Mouse (Mus musculus) thymus, adult 2 months (tissue): ENCODE data around the gene 4921524J17Rik. TPM values are rescaled to one million over a fixed set of nuclear protein-coding genes. Genes with fewer than 3 reads are reported as not detected.

Experiments
- DNase-seq: peaks from one replicate; pipeline ENCODE4 v3.0.0; 2021
- H3K27ac ChIP-seq: fragments of 200-500 bp; 2 replicates; pipeline ENCODE4 v1.5.1; 2012; ENCODE audit warnings: low read length, control low read depth; ENCODE audit not compliant: control insufficient read depth, insufficient read depth
- H3K27me3 ChIP-seq: fragments of 200-500 bp; 2 replicates; pipeline ENCODE4 v1.6.1; 2012; ENCODE audit warnings: mild to moderate bottlenecking, low read length, moderate library complexity, mixed read lengths; ENCODE audit not compliant: control insufficient read depth, insufficient read depth
- H3K36me3 ChIP-seq: fragments of 200-500 bp; 2 replicates; pipeline ENCODE4 v1.6.1; 2012; ENCODE audit warnings: mild to moderate bottlenecking, low read length, moderate library complexity; ENCODE audit not compliant: control insufficient read depth, insufficient read depth
- H3K4me1 ChIP-seq: fragments of 200-500 bp; replicated peaks from 2 replicates; pipeline ENCODE4 v1.6.1; 2012; ENCODE audit warnings: low read length; ENCODE audit not compliant: control insufficient read depth, insufficient read depth
- H3K4me3 ChIP-seq: fragments of 200-500 bp; 2 replicates; pipeline ENCODE4 v1.5.1; 2012; ENCODE audit warnings: mild to moderate bottlenecking, low read length, control low read depth, moderate library complexity; ENCODE audit not compliant: control insufficient read depth, insufficient read depth
- CTCF ChIP-seq: fragments of 200-500 bp; IDR thresholded peaks from 2 replicates; pipeline ENCODE4 v1.5.1; 2012; ENCODE audit warnings: mild to moderate bottlenecking, control low read depth, low read length, moderate library complexity, borderline replicate concordance; ENCODE audit not compliant: control insufficient read depth, poor library complexity, insufficient read depth; ENCODE audit errors: extremely low read depth
- POLR2A ChIP-seq: fragments of 200-500 bp; IDR thresholded peaks from 2 replicates; pipeline ENCODE4 v1.6.1; 2012; ENCODE audit warnings: mild to moderate bottlenecking, low read length, control low read depth, moderate library complexity; ENCODE audit not compliant: control insufficient read depth, poor library complexity, insufficient read depth; ENCODE audit errors: extremely low read depth
- WGBS: fragments of 180-500 bp; shearing (Covaris S2); methylation state at CpG from one replicate; pipeline ENCODE4 v1.1.7; 2018; 5-methylcytosine and 5-hydroxymethylcytosine counted together
- polyA plus RNA-seq: library from polyadenylated mRNA; depleted of rRNA; stranded (reverse); fragments of >200 nt; gene quantifications from 2 replicates; pipeline ENCODE4 v1.2.3, GENCODE M21; 2012

Gene 4921524J17Rik
- polyA plus RNA-seq, 1 experiment, result 7.2 TPM

DNA sequence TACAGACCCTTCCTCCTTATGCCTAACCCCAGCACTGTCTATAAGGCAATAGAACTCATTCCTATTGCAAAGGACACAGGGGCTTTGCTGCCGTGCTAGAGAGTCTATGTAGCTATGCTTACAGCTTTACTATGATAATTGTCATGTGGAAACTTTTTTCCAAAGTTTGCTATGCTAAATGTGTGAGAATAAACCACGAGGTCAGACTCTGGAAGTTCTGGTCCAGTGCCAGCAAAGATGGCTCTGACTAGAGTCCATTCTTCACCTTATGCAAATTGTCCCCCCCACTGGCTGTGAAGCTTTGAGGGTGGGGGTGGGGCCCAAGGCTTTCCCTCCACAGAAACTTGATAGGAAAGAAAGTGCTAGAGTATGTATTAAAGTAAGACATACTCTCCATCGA, 56.1 kb downstream of the 4921524J17Rik start:
- Histone ChIP-seq H3K27me3 (no peaks in the 10 kb centered on the region), H3K27ac (no peak overlapping the region), H3K36me3 (no peaks in the 10 kb centered on the region), H3K4me1 (no peaks in the 10 kb centered on the region), H3K4me3 (no peak overlapping the region)
- WGBS, result 68% methylated on average over 3 of the region's 3 CpGs
- no peak for TF ChIP-seq CTCF
- TF ChIP-seq POLR2A, result no peak
- DNase-seq, result no peak

DNA sequence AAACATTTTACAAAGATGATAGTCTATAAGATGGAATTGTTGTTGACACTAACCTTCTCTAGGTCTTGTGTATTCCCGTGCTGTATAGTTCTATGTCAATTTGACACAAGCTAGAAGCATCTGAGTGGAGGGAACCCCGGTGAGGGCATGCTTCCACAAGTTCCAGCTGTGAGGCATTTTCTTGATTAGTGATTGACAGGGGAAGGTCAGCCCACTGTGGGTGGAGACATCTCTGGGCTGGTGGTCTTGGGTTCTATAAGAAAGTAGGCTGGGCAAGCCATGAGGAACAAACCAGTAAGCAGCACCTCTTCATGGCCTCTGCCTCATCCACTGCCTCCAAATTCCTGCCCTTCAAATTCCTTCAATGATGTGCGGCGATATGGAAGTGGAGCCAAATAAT, 58.3 kb downstream of the 4921524J17Rik start:
- Histone ChIP-seq H3K27me3 (no peaks in the 10 kb centered on the region), H3K4me1 (no peaks in the 10 kb centered on the region), H3K36me3 (no peaks in the 10 kb centered on the region), H3K4me3 (no peak overlapping the region), H3K27ac (no peak overlapping the region)
- TF ChIP-seq CTCF (no peak), POLR2A (no peak)
- WGBS, result 87% methylated on average over 4 of the region's 4 CpGs
- no peak for DNase-seq

DNA sequence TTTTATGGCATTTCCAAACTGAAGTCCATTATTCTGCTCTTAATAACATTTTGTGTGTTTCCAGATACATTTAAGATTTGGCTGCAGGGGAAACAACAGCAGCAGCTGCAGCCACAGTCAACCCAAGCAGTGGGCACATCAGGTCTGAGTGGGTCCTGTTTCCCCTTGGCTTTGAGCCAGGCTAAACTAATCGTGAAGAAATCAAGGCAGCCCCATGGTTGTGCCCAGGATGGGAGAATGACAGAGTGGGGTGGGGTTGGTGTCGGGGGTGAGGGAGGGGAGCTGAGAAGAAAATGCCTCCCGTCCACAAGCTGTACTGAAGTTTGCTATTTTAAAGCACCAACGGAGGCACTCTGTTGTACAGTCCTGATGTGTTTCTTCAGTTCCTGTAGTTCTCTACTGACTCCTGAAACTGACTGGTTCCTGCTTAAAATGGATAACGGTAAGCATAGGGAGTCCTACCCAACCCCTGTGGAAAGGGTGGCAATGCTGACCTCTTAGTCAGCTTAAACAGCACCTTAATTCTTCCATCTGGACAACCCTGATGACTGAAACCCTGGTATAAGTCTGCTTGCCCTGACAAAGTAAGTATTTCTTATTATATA, 59.1 kb downstream of the 4921524J17Rik start:
- Histone ChIP-seq H3K27ac (no peak overlapping the region), H3K4me1 (no peaks in the 10 kb centered on the region), H3K36me3 (no peaks in the 10 kb centered on the region), H3K27me3 (no peaks in the 10 kb centered on the region), H3K4me3 (no peak overlapping the region)
- no peak for TF ChIP-seq POLR2A
- no peak for TF ChIP-seq CTCF
- no peak for DNase-seq
- 18% methylated on average over 5 of the region's 5 CpGs for WGBS

DNA sequence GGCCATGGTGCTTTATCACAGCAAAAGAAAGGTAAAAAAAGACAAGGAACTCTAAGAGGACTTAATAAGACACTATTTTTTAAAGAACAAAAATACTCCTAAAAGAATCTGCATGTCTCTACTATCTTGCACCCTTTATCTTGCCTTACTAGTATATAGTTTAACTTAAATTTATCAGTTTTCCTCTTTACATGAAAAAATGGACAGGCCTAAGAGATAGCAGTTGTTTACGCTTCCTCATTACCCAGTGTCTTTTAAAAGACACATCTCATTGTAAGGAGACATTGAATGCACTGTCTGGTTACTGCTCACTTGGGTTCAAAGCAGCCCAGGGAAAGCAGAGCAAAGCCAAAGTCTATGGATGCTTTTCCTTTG, 60.2 kb downstream of the 4921524J17Rik start:
- Histone ChIP-seq H3K4me3 (no peak overlapping the region), H3K36me3 (no peaks in the 10 kb centered on the region), H3K4me1 (no peaks in the 10 kb centered on the region), H3K27me3 (no peaks in the 10 kb centered on the region), H3K27ac (no peak overlapping the region)
- WGBS, result 93% methylated on average over 1 of the region's 1 CpGs
- TF ChIP-seq POLR2A, result no peak
- no peak for TF ChIP-seq CTCF
- DNase-seq, result no peak

DNA sequence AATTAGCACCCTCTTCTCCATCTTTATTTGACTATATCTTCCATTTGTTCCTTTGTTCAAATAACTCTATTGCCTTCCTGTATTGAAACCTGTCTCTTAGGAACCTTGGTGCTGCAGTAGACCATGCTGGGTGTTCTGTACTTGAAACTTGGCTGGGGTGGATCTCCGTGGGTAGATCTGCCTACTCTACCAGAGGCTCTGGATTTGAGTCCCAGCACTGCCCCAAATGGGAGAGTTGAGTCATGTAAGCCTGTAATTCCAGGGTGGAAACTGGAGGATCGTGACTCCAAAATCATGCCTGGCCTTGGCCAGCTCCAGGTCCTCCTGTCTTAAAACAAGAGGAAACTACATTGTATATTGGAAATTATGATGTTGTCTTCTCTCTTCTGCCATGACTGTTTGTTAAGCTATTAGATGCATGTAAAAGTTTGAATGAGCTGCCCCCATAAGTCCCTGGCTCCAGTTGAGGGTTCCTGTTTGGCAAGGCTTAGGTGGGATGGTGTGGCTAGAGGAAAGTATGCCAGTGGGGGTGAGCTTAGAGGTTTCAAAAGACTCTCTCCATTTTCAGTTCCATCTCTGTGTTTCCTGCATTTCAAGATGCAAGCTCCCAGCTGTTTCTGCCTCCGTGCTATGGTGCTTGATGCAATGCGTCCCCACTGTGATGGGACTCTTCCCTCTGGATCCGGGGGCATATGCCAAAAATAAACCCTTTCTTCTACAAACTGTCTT, 60.7 kb downstream of the 4921524J17Rik start:
- Histone ChIP-seq H3K4me1 (no peaks in the 10 kb centered on the region), H3K36me3 (no peaks in the 10 kb centered on the region), H3K27ac (no peak overlapping the region), H3K27me3 (no peaks in the 10 kb centered on the region), H3K4me3 (no peak overlapping the region)
- 93% methylated on average over 5 of the region's 5 CpGs for WGBS
- DNase-seq, result no peak
- no peak for TF ChIP-seq CTCF
- TF ChIP-seq POLR2A, result no peak

DNA sequence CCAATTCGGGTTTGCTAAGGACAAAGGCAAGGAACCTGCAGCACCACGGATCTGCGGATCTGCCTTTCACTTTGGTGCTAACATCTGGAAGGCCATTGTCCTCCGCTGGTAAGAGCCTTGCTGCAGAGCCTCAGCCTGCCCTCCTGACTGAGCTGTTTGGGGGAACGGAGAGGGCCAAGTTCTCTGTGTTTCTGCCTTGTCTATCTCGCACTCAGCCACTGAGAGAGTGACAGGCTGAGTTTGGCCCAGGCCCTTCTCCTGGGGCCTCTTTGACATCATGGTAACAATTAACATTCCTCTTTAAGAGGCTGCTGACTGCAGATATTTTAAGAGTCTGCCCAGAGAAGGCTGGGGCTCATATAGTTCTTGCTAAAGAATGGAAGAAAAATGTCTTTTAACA, 67.5 kb downstream of the 4921524J17Rik start:
- TF ChIP-seq POLR2A (no peak), CTCF (no peak)
- no peak for DNase-seq
- Histone ChIP-seq H3K4me3 (no peak overlapping the region), H3K27me3 (no peaks in the 10 kb centered on the region), H3K36me3 (no peaks in the 10 kb centered on the region), H3K27ac (no peak overlapping the region), H3K4me1 (no peaks in the 10 kb centered on the region)
- WGBS, result 88% methylated on average over 6 of the region's 6 CpGs
